Mouse (Mus musculus) intestine, postnatal 0 days (tissue): ENCODE data around the gene Brd3. TPM values are rescaled to one million over a fixed set of nuclear protein-coding genes. Genes with fewer than 3 reads are reported as not detected.

Experiments used
- ATAC-seq: fragments of 200-750 bp; cut with Nextera tagmentation; 2 replicates; pipeline ENCODE4 v1.8.0; 2017; ENCODE audit warnings: mild to moderate bottlenecking, moderate TSS enrichment, moderate library complexity
- H3K27ac ChIP-seq: fragments of 300-500 bp; sonication (generic); 2 replicates; pipeline ENCODE4 v1.5.1; 2014; ENCODE audit warnings: mild to moderate bottlenecking, low read depth, low read length, moderate library complexity
- H3K27me3 ChIP-seq: fragments of 300-500 bp; sonication (generic); replicated peaks from 2 replicates; pipeline ENCODE4 v1.6.1; 2014; ENCODE audit warnings: low read length, mixed read lengths; ENCODE audit not compliant: control insufficient read depth, insufficient read depth
- H3K36me3 ChIP-seq: fragments of 300-500 bp; sonication (generic); 2 replicates; pipeline ENCODE4 v1.6.1; 2014; ENCODE audit warnings: mild to moderate bottlenecking, moderate library complexity; ENCODE audit not compliant: control insufficient read depth, insufficient read depth
- H3K4me1 ChIP-seq: fragments of 300-500 bp; sonication (generic); replicated peaks from 2 replicates; pipeline ENCODE4 v1.6.1; 2014; ENCODE audit warnings: antibody characterized with exemption, low read length, mixed read lengths; ENCODE audit not compliant: control insufficient read depth, insufficient read depth
- H3K4me2 ChIP-seq: fragments of 300-500 bp; sonication (generic); replicated peaks from 2 replicates; pipeline ENCODE4 v1.6.1; 2014; ENCODE audit warnings: low read depth, mild to moderate bottlenecking, moderate library complexity
- H3K4me3 ChIP-seq: fragments of 300-500 bp; sonication (generic); 2 replicates; pipeline ENCODE4 v1.5.1; 2014; ENCODE audit warnings: low read depth, low read length
- H3K9ac ChIP-seq: fragments of 300-500 bp; sonication (generic); 2 replicates; pipeline ENCODE4 v1.6.1; 2014; ENCODE audit warnings: mild to moderate bottlenecking, low read depth, low read length
- H3K9me3 ChIP-seq: fragments of 300-500 bp; sonication (generic); 2 replicates; pipeline ENCODE4 v1.6.1; 2016; ENCODE audit warnings: mixed run types; ENCODE audit not compliant: control insufficient read depth
- CTCF ChIP-seq: sonication (generic); IDR thresholded peaks from 2 replicates; pipeline ENCODE4 v1.5.1; 2016; ENCODE audit warnings: low read depth, mild to moderate bottlenecking, control low read depth, antibody characterized with exemption, moderate library complexity
- WGBS: fragments of 180-500 bp; shearing (Covaris S2); extraction: QIAGEN DNeasy Blood & Tissue Kit; methylation state at CpG from one replicate; pipeline ENCODE4 v1.1.7; 2014; 5-methylcytosine and 5-hydroxymethylcytosine counted together
- polyA plus RNA-seq: library from polyadenylated mRNA; unstranded; fragments of >200 nt; fragmentation: Nextera tagmentation; extraction: Ambion mirVana; gene quantifications from 2 replicates; pipeline ENCODE4 v1.2.1, GENCODE M21; 2015

Gene Brd3
- polyA plus RNA-seq, 1 experiment from 2014 or later, result 49.8 TPM

DNA sequence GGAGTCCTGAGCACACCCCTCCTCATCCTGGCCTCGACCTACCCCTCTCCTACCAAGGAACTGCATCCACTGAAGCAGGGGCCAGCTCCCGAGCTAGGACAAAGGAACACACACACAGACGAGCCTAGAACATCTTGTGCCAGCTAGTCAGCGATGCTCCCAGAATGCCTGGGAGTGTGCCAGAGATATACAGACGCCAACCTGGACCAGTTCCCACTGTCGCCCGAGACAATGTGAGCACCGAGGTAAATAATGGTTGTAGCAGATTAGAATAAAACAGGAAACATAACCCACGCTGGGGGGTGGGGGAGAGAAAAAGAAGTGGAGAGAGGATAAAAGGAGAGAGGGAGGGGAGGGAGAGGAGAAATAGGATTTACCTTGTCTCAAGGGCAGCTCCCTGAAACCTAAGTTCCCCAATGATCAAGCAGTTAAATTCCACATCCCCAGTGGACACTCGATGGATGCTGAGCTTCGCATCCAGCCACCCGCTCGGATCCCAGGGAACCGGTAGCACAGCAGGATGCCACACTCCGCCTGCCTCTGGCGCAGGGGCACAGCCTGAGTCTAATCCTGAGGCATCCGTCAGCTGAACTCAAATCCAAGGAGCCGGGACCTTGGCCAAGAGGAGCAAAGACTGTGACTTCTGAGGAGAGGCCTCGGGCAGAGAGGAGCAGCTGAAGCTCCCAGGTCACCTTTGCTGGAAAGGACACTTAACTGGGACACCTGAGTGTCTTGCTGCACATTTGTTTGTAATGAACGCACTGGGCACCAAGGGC lies 86.0 kb downstream of the Brd3 start:
- H3K27ac ChIP-seq, result no peak overlapping the region
- H3K27me3 ChIP-seq, result no peaks in the 10 kb centered on the region
- no peak for ATAC-seq
- 84% methylated on average over 20 of the region's 20 CpGs for WGBS
- no peaks in the 10 kb centered on the region for H3K9me3 ChIP-seq
- no peak overlapping the region for H3K9ac ChIP-seq
- no peaks in the 10 kb centered on the region for H3K36me3 ChIP-seq
- H3K4me3 ChIP-seq, result no peak overlapping the region
- no peak for TF ChIP-seq CTCF
- 0 out of 2 replicates have a peak, but pooled peaks cover 14% of the 10 kb centered on the region for H3K4me1 ChIP-seq
- H3K4me2 ChIP-seq, result no peak overlapping the region

DNA sequence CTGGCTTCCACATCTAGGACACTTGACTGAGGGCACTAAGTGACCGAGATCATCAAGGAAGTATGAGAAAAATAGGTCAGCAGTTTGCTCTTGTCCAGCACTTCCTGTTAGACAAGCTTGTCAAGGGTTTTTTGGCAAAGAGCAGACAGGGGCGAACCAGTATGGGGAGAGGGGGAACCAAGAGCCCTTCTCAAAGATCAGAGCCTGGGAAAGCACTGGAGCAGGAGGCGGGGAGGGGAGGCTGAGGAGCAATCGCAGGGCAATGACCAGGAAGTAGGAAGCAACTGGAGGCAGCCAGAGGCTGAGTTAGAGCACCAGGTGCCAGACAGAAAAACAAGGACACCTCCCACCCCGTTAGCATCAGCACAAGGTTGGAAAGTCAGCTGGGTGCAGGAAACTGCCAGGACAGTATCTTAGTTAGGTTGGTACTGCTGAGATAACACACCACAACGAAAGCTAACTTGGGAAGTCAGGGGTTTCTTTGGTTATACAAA lies 88.8 kb downstream of the Brd3 start:
- WGBS, result 9% methylated on average over 6 of the region's 6 CpGs
- ATAC-seq, result peak; percentile 55
- TF ChIP-seq CTCF, result no peak
- H3K4me3 ChIP-seq, result no peak overlapping the region
- H3K4me2 ChIP-seq, result 0 out of 2 replicates have a peak overlapping the region, but pooled peaks have one; percentile 4
- no peaks in the 10 kb centered on the region for H3K27me3 ChIP-seq
- H3K4me1 ChIP-seq, result peaks cover 29% of the 10 kb centered on the region; the same call in 1 of the 2 replicates
- H3K9ac ChIP-seq, result no peak overlapping the region
- H3K27ac ChIP-seq, result peak overlapping the region; percentile 61; the same call in 1 of the 2 replicates
- H3K36me3 ChIP-seq, result no peaks in the 10 kb centered on the region
- H3K9me3 ChIP-seq, result no peaks in the 10 kb centered on the region

DNA sequence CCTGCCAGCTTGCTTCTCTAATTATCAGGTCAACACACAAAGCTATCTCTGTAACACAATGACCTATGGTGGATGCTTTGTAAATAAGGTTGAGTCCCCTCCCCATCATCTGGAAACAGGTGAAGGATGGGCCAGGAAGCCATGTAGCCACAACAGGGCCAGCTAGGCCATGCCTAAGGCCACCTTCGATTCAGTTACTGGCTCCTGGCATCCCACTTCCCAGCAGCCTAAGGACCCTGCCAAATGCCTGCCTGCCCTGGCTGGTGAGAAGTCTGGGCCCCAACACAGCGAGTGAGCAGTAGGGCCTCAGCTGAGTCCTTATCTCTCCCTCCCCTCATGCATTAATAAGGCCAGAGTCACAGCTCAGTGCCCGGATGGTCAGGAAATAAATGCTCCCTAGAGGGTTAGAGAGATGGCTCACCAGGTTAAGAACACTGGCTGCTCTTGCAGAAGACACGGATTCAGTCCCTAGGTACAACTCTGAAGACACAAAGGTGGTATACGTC lies 89.8 kb downstream of the Brd3 start:
- no peaks in the 10 kb centered on the region for H3K9me3 ChIP-seq
- H3K27me3 ChIP-seq, result no peaks in the 10 kb centered on the region
- TF ChIP-seq CTCF, result no peak
- H3K4me2 ChIP-seq, result no peak overlapping the region; the same call in 1 of the 2 replicates
- WGBS, result 41% methylated on average over 5 of the region's 5 CpGs
- H3K9ac ChIP-seq, result no peak overlapping the region
- H3K4me3 ChIP-seq, result no peak overlapping the region
- H3K4me1 ChIP-seq, result peaks cover 29% of the 10 kb centered on the region; the same call in 1 of the 2 replicates
- ATAC-seq, result no peak
- no peaks in the 10 kb centered on the region for H3K36me3 ChIP-seq
- no peak overlapping the region; the same call in 1 of the 2 replicates for H3K27ac ChIP-seq

DNA sequence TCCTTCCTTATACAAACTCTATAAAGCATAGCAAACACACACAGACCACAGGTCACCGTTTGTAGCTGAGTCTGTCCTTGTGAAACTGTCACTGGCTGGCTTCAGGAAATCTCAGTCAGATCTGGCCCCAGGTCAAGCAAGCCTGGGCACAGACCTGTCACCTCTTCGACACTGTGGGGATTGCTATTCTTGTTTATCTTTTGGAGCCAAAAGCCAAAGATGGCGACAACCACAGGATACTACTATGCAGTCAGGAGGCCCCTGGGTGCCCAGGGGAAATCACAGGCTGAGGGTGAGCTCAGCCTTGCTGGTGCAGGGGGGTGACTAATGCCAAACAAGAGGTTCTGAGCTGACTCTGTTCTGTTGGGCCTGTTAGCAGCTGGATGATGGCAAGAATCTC lies 91.0 kb downstream of the Brd3 start:
- ATAC-seq, result peak; percentile 22; the same call in 1 of the 2 replicates
- H3K27ac ChIP-seq, result no peak overlapping the region
- no peaks in the 10 kb centered on the region for H3K27me3 ChIP-seq
- H3K36me3 ChIP-seq, result no peaks in the 10 kb centered on the region
- H3K9ac ChIP-seq, result no peak overlapping the region
- no peaks in the 10 kb centered on the region for H3K9me3 ChIP-seq
- TF ChIP-seq CTCF, result no peak
- no peak overlapping the region for H3K4me2 ChIP-seq
- WGBS, result 13% methylated on average over 3 of the region's 3 CpGs
- H3K4me3 ChIP-seq, result no peak overlapping the region
- H3K4me1 ChIP-seq, result peaks cover 35% of the 10 kb centered on the region; the same call in 1 of the 2 replicates

DNA sequence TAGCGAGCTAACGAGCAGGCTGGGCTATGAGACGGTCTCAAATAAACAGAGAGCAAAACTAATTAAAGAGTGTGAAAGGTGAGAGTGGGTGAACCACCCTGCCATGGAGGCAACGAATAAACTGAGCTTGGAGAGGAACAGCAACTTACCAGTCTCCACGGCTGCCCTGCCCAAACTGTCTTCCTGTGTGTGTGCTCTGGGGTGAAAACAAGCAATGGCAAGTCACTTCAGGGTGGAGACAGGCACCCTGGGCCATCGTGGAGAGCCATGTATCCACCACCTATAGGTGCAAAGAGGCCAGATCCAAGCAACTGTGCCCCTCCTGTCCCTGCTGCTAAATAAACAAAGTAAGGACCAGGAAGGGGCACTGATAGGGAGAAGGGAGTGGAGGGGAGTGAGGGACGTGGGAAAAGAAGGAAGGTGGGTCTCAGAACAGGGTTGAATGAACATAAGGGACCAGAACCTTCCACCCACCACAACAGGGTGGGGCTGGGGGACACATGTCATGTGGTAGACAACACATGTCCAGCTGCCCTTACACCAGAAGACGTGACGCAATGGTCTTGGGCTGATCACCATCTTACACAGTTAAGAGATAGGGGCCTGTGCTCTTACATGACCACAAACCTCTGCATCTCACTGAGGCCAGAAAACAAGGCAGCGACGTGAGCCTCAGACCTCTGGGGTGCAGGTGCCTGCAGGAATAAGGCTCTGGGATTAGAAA lies 92.2 kb downstream of the Brd3 start:
- H3K4me3 ChIP-seq, result no peak overlapping the region
- no peak for TF ChIP-seq CTCF
- peak overlapping the region; percentile 4; the same call in 1 of the 2 replicates for H3K27ac ChIP-seq
- H3K4me1 ChIP-seq, result peaks cover 35% of the 10 kb centered on the region
- WGBS, result 32% methylated on average over 11 of the region's 11 CpGs
- no peaks in the 10 kb centered on the region for H3K36me3 ChIP-seq
- no peaks in the 10 kb centered on the region for H3K27me3 ChIP-seq
- ATAC-seq, result no peak
- H3K9me3 ChIP-seq, result no peaks in the 10 kb centered on the region
- H3K4me2 ChIP-seq, result 0 out of 2 replicates have a peak overlapping the region, but pooled peaks have one; percentile 3
- no peak overlapping the region for H3K9ac ChIP-seq
